Mouse (Mus musculus) intestine, embryonic 16.5 days (tissue): ENCODE measurements around the gene Pgrmc2. TPM values are rescaled to one million over a fixed set of nuclear protein-coding genes. Genes with fewer than 3 reads are reported as not detected.

Source experiments
- ATAC-seq: fragments of 200-750 bp; cut with Nextera tagmentation; 2 replicates; pipeline ENCODE4 v1.8.0; 2017; ENCODE audit warnings: moderate TSS enrichment, moderate library complexity
- H3K27ac ChIP-seq: fragments of 300-500 bp; sonication (generic); 2 replicates; pipeline ENCODE4 v1.5.1; 2014; ENCODE audit warnings: mild to moderate bottlenecking, low read length
- H3K27me3 ChIP-seq: fragments of 300-500 bp; sonication (generic); replicated peaks from 2 replicates; pipeline ENCODE4 v1.6.1; 2014; ENCODE audit warnings: low read length, control low read depth, mixed read lengths; ENCODE audit not compliant: control insufficient read depth, insufficient read depth
- H3K36me3 ChIP-seq: fragments of 300-500 bp; sonication (generic); 2 replicates; pipeline ENCODE4 v1.6.1; 2014; ENCODE audit warnings: low read length, control low read depth; ENCODE audit not compliant: control insufficient read depth, insufficient read depth
- H3K4me1 ChIP-seq: fragments of 300-500 bp; sonication (generic); 2 replicates; pipeline ENCODE4 v1.6.1; 2014; ENCODE audit warnings: low read length, control low read depth, mixed read lengths; ENCODE audit not compliant: control insufficient read depth, insufficient read depth
- H3K4me2 ChIP-seq: fragments of 300-500 bp; sonication (generic); 2 replicates; pipeline ENCODE4 v1.6.1; 2014; ENCODE audit warnings: low read depth, low read length, control low read depth
- H3K4me3 ChIP-seq: fragments of 300-500 bp; sonication (generic); 2 replicates; pipeline ENCODE4 v1.5.1; 2014; ENCODE audit warnings: mild to moderate bottlenecking, low read length
- H3K9ac ChIP-seq: fragments of 300-500 bp; sonication (generic); 2 replicates; pipeline ENCODE4 v1.6.1; 2014; ENCODE audit warnings: low read depth, low read length
- H3K9me3 ChIP-seq: fragments of 300-500 bp; sonication (generic); 2 replicates; pipeline ENCODE4 v1.6.1; 2016; ENCODE audit warnings: low read length, control low read depth; ENCODE audit not compliant: control insufficient read depth
- WGBS: fragments of 180-500 bp; shearing (Covaris S2); extraction: QIAGEN DNeasy Blood & Tissue Kit; methylation state at CpG from one replicate; pipeline ENCODE4 v1.1.7; 2014; 5-methylcytosine and 5-hydroxymethylcytosine counted together
- polyA plus RNA-seq: library from polyadenylated mRNA; unstranded; fragments of >200 nt; fragmentation: Nextera tagmentation; extraction: Ambion mirVana; gene quantifications from 2 replicates; pipeline ENCODE4 v1.2.1, GENCODE M21; 2015

Gene Pgrmc2
- polyA plus RNA-seq, 1 experiment from 2014 or later: 57.6 TPM

DNA sequence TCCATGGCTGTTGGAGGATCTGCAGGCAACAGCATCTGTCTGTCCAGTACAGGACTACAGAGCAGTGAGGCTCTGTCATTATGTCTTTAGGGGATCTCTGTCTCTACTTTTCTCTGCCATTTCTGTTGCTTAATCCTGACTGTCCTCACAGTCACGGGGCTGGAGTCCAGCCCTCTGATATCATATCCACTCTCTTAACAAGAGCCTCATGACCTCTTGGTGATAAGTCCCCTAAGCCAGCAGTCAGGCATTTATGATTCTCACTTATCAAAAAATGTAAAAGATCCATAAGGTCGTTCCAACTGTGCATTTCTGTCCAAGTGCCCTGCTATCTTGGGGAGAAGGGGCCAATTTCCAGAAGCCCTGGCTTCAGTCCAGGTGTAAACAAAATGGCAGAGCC lies 17.3 kb upstream of the Pgrmc2 start:
- no peaks in the 10 kb centered on the region for H3K9me3 ChIP-seq
- peak; percentile 66 for ATAC-seq
- no peaks in the 10 kb centered on the region for H3K27me3 ChIP-seq
- H3K4me1 ChIP-seq: no peaks in the 10 kb centered on the region
- H3K36me3 ChIP-seq: no peaks in the 10 kb centered on the region
- H3K9ac ChIP-seq: no peak overlapping the region
- H3K4me2 ChIP-seq: no peak overlapping the region
- no peak overlapping the region for H3K4me3 ChIP-seq
- WGBS: 46% methylated on average over 2 of the region's 2 CpGs
- peak overlapping the region; percentile 61 for H3K27ac ChIP-seq

DNA sequence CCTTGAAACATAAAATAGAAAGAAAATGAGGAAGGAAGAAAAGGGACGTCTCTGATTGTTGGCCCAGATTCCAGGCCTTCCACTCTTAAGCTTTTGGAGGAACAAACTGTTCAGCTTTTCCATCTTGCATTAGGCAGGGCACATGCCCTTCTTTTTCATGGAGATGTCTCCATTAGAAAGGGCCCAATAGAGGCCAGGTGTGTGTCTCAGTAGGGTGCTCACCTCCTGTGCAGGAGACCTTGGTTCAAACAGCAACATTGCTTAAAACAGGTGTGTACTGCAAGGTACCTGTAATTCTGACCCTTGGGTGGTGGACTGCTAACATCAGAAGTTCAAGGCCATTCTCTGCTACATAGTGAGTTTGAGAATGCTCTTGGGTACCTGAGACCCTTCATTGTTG lies 16.8 kb upstream of the Pgrmc2 start:
- Histone ChIP-seq H3K27me3 (no peaks in the 10 kb centered on the region), H3K4me2 (no peak overlapping the region), H3K4me3 (no peak overlapping the region), H3K4me1 (no peaks in the 10 kb centered on the region), H3K9ac (no peak overlapping the region), H3K36me3 (no peaks in the 10 kb centered on the region), H3K9me3 (no peaks in the 10 kb centered on the region), H3K27ac (peak overlapping the region; percentile 61)
- WGBS: 82% methylated on average over 1 of the region's 1 CpGs
- no peak for ATAC-seq

DNA sequence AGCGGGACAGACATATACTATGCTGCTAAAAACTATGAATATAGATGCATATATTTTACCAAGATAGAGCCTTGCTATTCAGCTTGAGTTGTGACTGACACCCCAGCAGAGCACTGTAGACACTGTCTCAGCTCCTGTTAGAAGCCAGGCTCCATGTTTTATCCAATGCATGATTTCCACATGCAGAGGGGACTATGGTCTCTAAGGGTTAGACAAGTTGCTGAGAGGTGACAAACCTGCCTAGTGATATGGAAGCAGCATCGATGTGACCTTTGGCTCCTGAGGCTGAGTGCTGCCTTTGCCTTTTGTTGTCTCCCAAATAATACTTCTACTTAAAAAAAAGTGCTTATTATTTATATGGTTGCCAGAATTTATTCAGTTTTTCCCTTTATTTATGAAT lies 10.4 kb upstream of the Pgrmc2 start:
- Histone ChIP-seq H3K4me3 (no peak overlapping the region), H3K9me3 (no peaks in the 10 kb centered on the region), H3K27me3 (no peaks in the 10 kb centered on the region), H3K4me2 (no peak overlapping the region), H3K4me1 (no peaks in the 10 kb centered on the region; the same call in 1 of the 2 replicates), H3K36me3 (no peaks in the 10 kb centered on the region), H3K27ac (no peak overlapping the region), H3K9ac (no peak overlapping the region)
- peak; percentile 43; the same call in 1 of the 2 replicates for ATAC-seq
- 89% methylated on average over 2 of the region's 2 CpGs for WGBS

DNA sequence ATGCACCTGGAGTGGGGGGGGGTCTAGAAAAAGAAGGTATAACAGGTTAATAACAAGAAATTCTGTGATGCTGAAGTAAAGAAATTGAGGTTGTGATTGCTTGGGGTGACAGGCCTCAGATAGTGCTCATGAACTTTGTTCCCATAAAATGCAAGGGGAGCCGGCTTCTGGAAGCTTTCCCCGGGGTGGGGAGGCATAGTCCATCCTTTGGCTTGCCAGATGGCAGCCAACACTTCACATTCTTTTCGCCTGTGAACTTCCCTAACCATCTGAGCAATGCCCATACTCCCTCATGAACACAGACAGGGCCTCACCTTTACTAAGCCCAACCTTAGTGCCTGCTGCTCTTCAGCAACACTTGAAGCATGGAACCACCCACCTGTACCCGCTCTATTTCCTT lies 9.5 kb upstream of the Pgrmc2 start:
- no peaks in the 10 kb centered on the region; the same call in 1 of the 2 replicates for H3K4me1 ChIP-seq
- peak; percentile 84 for ATAC-seq

DNA sequence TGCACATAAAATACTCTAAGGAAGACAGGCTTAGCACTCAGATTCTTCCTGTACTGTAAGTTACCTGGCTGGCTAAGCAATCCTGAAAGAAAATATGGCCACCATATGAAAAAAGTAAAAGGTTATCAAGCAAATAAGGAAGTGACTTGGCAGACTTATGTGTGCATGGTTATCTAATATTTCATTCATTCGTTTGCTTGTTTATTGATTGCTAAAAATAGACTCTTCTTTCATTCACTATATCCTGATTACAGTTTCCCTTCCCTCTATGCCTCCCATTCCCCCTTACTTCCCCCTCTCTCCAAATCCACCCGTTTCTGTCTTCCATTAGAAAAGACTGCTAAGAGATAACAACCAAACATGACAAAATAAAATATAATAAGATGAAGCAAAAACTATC lies 8.0 kb upstream of the Pgrmc2 start:
- Histone ChIP-seq H3K4me3 (no peak overlapping the region), H3K27ac (no peak overlapping the region), H3K4me2 (no peak overlapping the region), H3K27me3 (no peaks in the 10 kb centered on the region), H3K36me3 (no peaks in the 10 kb centered on the region), H3K9me3 (no peaks in the 10 kb centered on the region), H3K4me1 (no peaks in the 10 kb centered on the region; the same call in 1 of the 2 replicates), H3K9ac (no peak overlapping the region)
- WGBS: 79% methylated on average over 2 of the region's 2 CpGs
- no peak for ATAC-seq

More for the DNA sequence above, 9.5 kb upstream of the Pgrmc2 start:
- Histone ChIP-seq H3K9me3 (no peaks in the 10 kb centered on the region), H3K4me3 (no peak overlapping the region), H3K27me3 (no peaks in the 10 kb centered on the region), H3K9ac (no peak overlapping the region), H3K36me3 (no peaks in the 10 kb centered on the region), H3K4me2 (no peak overlapping the region), H3K27ac (peak overlapping the region; percentile 48; the same call in 1 of the 2 replicates)
- 67% methylated on average over 4 of the region's 4 CpGs for WGBS

DNA sequence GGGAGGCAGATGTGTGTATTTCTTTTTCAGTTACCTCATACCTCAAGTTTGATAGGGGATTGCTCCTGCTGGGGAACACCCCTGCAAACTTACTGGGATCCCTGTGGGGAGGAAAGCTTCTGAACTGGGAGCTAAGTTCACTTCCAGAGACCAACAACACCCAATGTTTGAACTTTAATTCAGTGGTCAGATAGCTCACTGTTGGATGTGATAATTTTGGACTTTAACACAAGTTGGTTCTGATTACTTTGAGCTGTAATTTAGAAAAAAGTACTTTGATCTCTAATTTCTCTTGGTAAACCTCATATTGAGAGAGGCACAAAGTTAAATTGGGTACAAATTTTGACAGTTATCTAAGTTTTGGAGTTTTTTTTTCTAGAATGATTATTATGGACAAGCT lies 4.2 kb upstream of the Pgrmc2 start:
- no peak overlapping the region for H3K9ac ChIP-seq
- peaks cover 5% of the 10 kb centered on the region; the same call in 1 of the 2 replicates for H3K4me1 ChIP-seq

DNA sequence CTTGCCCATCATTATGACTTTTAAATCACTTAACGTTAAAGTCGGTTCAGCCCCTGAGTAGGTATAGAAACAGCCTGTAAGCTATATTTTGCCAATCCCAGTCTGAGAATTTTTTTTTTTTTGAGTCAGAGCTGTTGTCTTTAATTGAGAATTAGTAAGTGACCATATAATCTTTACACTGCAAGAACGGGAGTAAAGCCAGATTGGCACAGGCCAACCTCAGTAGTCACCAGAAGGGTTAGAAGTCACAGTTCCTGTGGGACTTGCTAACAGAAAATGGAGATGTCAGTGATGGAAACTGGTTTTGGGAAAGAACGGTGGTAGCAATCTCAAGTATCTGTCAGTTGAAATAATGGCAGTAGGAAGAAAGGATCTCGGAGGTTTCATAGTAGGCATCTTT lies 1.6 kb upstream of the Pgrmc2 start:
- H3K4me2 ChIP-seq: no peak overlapping the region
- no peak overlapping the region for H3K9ac ChIP-seq
- H3K9me3 ChIP-seq: no peaks in the 10 kb centered on the region
- no peak for ATAC-seq
- no peak overlapping the region for H3K27ac ChIP-seq
- H3K27me3 ChIP-seq: no peaks in the 10 kb centered on the region
- no peaks in the 10 kb centered on the region for H3K36me3 ChIP-seq
- WGBS: 89% methylated on average over 5 of the region's 5 CpGs
- peaks cover 18% of the 10 kb centered on the region for H3K4me1 ChIP-seq
- H3K4me3 ChIP-seq: no peak overlapping the region

More for the DNA sequence above, 4.2 kb upstream of the Pgrmc2 start:
- Histone ChIP-seq H3K27me3 (no peaks in the 10 kb centered on the region), H3K9me3 (no peaks in the 10 kb centered on the region), H3K27ac (no peak overlapping the region), H3K4me2 (no peak overlapping the region), H3K4me3 (no peak overlapping the region), H3K36me3 (no peaks in the 10 kb centered on the region)
- no peak for ATAC-seq

DNA sequence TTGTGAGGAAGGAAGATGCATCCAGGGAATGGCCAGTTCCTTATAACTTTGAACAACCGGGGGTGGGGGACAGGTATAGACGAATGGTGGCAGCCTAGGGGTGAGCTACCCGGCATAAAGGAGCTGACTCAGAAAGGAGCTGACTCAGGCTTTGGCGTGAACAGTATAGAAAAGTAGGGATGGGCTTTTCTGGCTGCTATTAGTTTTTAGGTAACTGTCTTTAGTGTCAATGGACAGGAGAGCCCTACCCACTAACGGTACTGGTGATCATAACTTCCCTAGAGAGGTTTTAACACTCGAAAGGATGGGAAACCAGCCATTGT lies 905 bp upstream of the Pgrmc2 start:
- 4% methylated on average over 6 of the region's 6 CpGs for WGBS
- ATAC-seq: peak; percentile 29

DNA sequence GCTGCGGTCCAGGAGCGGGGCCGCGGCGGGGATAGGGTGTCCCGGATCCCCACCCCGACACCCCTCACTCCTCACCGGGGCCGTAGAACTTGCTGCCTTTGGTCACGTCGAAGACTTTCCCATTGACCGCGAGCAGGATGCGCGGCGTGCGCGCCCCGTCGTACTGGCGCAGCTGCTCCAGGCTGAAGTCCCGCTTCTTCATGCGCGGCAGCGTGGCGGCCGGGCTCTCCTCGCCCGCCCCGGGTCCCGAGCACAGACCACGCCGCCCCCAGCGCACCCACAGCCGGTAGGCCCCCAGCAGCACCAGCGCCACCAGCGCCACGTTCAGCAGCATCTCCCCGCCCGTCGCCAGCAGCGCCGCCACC lies 344 bp downstream of the Pgrmc2 start:
- Histone ChIP-seq H3K4me3 (peak overlapping the region; percentile 98), H3K36me3 (no peaks in the 10 kb centered on the region; the same call in 1 of the 2 replicates), H3K4me1 (peaks cover 18% of the 10 kb centered on the region), H3K9ac (peak overlapping the region; percentile 94), H3K4me2 (peak overlapping the region; percentile 77), H3K27ac (peak overlapping the region; percentile 94), H3K9me3 (no peaks in the 10 kb centered on the region), H3K27me3 (no peaks in the 10 kb centered on the region)
- WGBS: under 1% methylated on average over 43 of the region's 43 CpGs
- peak; percentile 28 for ATAC-seq

More for the DNA sequence above, 905 bp upstream of the Pgrmc2 start:
- Histone ChIP-seq H3K36me3 (no peaks in the 10 kb centered on the region), H3K4me1 (peaks cover 18% of the 10 kb centered on the region), H3K9ac (peak overlapping the region; percentile 80), H3K27ac (peak overlapping the region; percentile 93), H3K27me3 (no peaks in the 10 kb centered on the region), H3K9me3 (no peaks in the 10 kb centered on the region), H3K4me2 (peak overlapping the region; percentile 88), H3K4me3 (peak overlapping the region; percentile 98)
